Mouse (Mus musculus) midbrain, embryonic 15.5 days (tissue): ENCODE measurements around the gene Ppp2r3a. TPM values are rescaled to one million over a fixed set of nuclear protein-coding genes. Genes with fewer than 3 reads are reported as not detected.

Experiments used
- ATAC-seq: fragments of 200-750 bp; cut with Nextera tagmentation; replicated peaks from 2 replicates; pipeline ENCODE4 v1.8.0; 2017; ENCODE audit warnings: moderate TSS enrichment
- H3K27ac ChIP-seq: fragments of 300-500 bp; sonication (generic); 2 replicates; pipeline ENCODE4 v1.5.1; 2015; ENCODE audit warnings: mild to moderate bottlenecking, inconsistent platforms
- H3K27me3 ChIP-seq: fragments of 300-500 bp; sonication (generic); replicated peaks from 2 replicates; pipeline ENCODE4 v1.6.1; 2015; ENCODE audit warnings: inconsistent platforms
- H3K36me3 ChIP-seq: fragments of 300-500 bp; sonication (generic); replicated peaks from 2 replicates; pipeline ENCODE4 v1.6.1; 2015; ENCODE audit warnings: inconsistent platforms
- H3K4me1 ChIP-seq: fragments of 300-500 bp; sonication (generic); 2 replicates; pipeline ENCODE4 v1.6.1; 2015; ENCODE audit warnings: inconsistent platforms
- H3K4me2 ChIP-seq: fragments of 300-500 bp; sonication (generic); 2 replicates; pipeline ENCODE4 v1.6.1; 2015; ENCODE audit warnings: inconsistent platforms, mild to moderate bottlenecking, moderate library complexity
- H3K4me3 ChIP-seq: fragments of 300-500 bp; sonication (generic); 2 replicates; pipeline ENCODE4 v1.5.1; 2015; ENCODE audit warnings: mild to moderate bottlenecking, inconsistent platforms
- H3K9ac ChIP-seq: fragments of 300-500 bp; sonication (generic); 2 replicates; pipeline ENCODE4 v1.6.1; 2015; ENCODE audit warnings: mild to moderate bottlenecking, inconsistent platforms
- H3K9me3 ChIP-seq: fragments of 300-500 bp; sonication (generic); 2 replicates; pipeline ENCODE4 v1.6.1; 2016; ENCODE audit warnings: inconsistent platforms
- WGBS: fragments of 180-500 bp; shearing (Covaris S2); methylation state at CpG from one replicate; pipeline ENCODE4 v1.1.7; 2015; ENCODE audit warnings: mixed read lengths; 5-methylcytosine and 5-hydroxymethylcytosine counted together
- polyA plus RNA-seq: library from polyadenylated mRNA; unstranded; fragments of >200 nt; fragmentation: Nextera tagmentation; extraction: Ambion mirVana; gene quantifications from 2 replicates; pipeline ENCODE4 v1.2.1, GENCODE M21; 2015

Gene Ppp2r3a
- polyA plus RNA-seq, 1 experiment from 2014 or later: 26.0 TPM

DNA sequence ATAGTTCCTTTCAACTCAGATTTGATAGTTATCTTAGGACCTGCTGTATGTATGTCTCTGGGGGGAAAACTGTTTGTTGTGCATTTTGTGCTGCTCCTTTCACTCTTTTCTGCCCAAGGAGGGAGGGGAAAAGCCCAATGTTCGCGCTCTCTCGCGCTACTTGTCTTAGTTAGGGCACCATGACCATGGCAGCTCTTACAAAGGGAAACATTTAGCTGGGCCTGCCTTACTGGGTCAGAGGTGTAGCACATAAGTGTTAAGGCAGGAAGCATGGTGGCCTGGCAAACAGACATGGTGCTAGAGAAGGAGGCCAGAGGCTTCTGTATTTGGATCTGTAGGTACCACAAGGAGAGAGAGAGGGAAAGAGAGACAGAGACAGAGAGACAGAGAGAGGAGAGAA, 173.0 kb downstream of the Ppp2r3a start:
- Histone ChIP-seq H3K4me1 (peaks cover 35% of the 10 kb centered on the region), H3K9me3 (no peaks in the 10 kb centered on the region), H3K4me2 (peak overlapping the region; percentile 91), H3K27me3 (no peaks in the 10 kb centered on the region), H3K36me3 (no peaks in the 10 kb centered on the region), H3K9ac (peak overlapping the region; percentile 29; the same call in 1 of the 2 replicates), H3K4me3 (peak overlapping the region; percentile 27), H3K27ac (no peak overlapping the region)
- ATAC-seq: no peak
- WGBS: 78% methylated on average over 4 of the region's 4 CpGs

DNA sequence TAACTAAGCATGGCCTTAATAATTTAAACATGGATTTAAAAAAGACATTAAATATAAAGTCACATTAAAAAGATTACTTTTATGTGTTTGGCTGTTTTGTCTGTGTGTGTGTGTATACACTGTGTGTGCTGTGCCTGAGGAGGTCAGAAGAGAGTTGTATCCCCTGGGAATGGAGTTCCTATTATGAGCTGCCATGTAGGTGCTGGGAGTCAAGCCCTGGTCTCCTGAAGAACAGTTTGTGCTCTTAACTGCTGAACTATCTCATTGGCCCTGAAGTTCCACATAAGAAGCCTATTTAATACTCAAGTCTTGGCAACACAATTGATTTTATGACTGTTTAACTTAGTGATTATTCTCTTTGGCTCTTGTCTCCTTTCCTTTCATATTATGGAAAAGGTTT, 174.1 kb downstream of the Ppp2r3a start:
- H3K4me3 ChIP-seq: peak overlapping the region; percentile 58
- peak overlapping the region; percentile 91 for H3K4me2 ChIP-seq
- H3K4me1 ChIP-seq: peaks cover 41% of the 10 kb centered on the region
- no peaks in the 10 kb centered on the region for H3K36me3 ChIP-seq
- no peak for ATAC-seq
- no peak overlapping the region for H3K27ac ChIP-seq
- H3K9me3 ChIP-seq: no peaks in the 10 kb centered on the region
- no peaks in the 10 kb centered on the region for H3K27me3 ChIP-seq
- peak overlapping the region; percentile 99 for H3K9ac ChIP-seq

DNA sequence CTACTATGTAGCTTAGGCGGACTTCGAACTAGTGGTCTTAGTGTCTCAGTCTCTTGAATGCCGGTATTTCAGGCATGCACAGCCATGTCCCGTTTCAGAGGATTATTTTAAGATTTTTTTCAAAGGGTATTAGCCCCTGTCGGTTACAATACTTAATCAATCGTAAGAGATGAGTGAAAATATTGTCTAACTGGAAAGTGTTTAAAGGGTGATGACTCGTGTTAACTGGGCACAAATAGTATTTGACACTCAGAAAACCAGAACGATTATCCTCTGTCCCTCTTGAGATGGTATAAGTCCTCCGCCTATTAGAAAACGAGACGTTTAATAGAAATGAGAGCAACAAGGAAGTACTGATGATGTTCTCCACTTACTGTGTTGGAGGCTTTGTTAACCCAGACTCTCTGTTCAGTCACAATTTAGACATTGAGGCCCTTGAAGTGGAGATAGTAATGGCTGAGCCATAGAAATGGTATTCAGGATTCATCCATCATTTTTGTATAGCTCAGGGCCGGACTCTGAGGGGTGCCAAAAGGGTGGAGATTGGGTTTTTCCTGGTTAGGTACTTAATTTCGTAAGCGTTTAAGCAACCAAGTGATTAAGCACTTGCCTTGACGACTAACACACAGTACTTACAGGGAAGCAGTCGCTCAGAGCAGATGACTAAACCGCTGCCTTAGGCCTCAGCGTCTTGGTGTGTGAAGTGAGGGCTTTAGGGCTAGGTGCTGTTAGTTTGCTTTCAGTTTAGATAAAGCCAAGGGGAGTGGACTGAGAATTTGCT, 175.3 kb downstream of the Ppp2r3a start:
- H3K36me3 ChIP-seq: no peaks in the 10 kb centered on the region
- H3K4me2 ChIP-seq: peak overlapping the region; percentile 91
- peak overlapping the region; percentile 32 for H3K27ac ChIP-seq
- no peaks in the 10 kb centered on the region for H3K9me3 ChIP-seq
- H3K4me3 ChIP-seq: peak overlapping the region; percentile 58
- under 1% methylated on average over 18 of the region's 18 CpGs for WGBS
- no peaks in the 10 kb centered on the region for H3K27me3 ChIP-seq
- H3K4me1 ChIP-seq: peaks cover 41% of the 10 kb centered on the region
- ATAC-seq: no peak
- peak overlapping the region; percentile 99 for H3K9ac ChIP-seq

GRCm38 (mm10) chr9:101075694-101076093, 175.9 kb downstream of the Ppp2r3a start:
- no peaks in the 10 kb centered on the region for H3K27me3 ChIP-seq
- H3K9me3 ChIP-seq: no peaks in the 10 kb centered on the region
- peak overlapping the region; percentile 99 for H3K9ac ChIP-seq
- under 1% methylated on average over 8 of the region's 8 CpGs for WGBS
- no peak for ATAC-seq
- H3K4me2 ChIP-seq: peak overlapping the region; percentile 91
- H3K4me3 ChIP-seq: peak overlapping the region; percentile 58
- H3K27ac ChIP-seq: peak overlapping the region; percentile 32
- H3K36me3 ChIP-seq: no peaks in the 10 kb centered on the region
- peaks cover 41% of the 10 kb centered on the region for H3K4me1 ChIP-seq

DNA sequence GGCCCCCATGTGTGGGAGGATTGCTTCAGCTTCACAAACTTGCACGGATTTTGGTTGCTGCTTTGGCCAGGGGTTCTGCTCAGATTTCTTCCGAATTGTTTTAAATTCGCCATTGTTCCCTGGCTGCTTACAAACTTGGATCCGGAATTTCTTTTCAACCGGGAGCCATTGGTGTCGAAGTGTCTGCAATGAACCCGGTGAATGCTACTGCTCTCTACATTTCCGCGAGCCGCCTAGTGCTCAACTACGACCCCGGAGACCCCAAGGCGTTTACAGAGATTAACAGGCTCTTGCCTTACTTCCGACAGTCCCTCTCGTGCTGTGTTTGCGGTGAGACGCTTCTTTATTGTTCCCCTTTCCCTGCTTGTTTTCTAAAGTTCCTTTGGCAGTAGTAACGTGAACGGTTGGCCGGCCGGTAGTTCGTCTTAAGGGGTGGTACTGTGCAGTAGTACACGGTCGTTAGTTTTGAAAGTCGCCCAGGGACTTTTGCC, 176.5 kb downstream of the Ppp2r3a start:
- WGBS: under 1% methylated on average over 25 of the region's 25 CpGs
- ATAC-seq: no peak
- Histone ChIP-seq H3K4me1 (peaks cover 39% of the 10 kb centered on the region), H3K4me2 (peak overlapping the region; percentile 91), H3K36me3 (no peaks in the 10 kb centered on the region), H3K27me3 (no peaks in the 10 kb centered on the region), H3K9me3 (no peaks in the 10 kb centered on the region), H3K4me3 (peak overlapping the region; percentile 58), H3K27ac (peak overlapping the region; percentile 100), H3K9ac (peak overlapping the region; percentile 99)

GRCm38 (mm10) chr9:101074332-101075021, 177.1 kb downstream of the Ppp2r3a start:
- Histone ChIP-seq H3K4me3 (peak overlapping the region; percentile 58), H3K36me3 (no peaks in the 10 kb centered on the region), H3K9ac (peak overlapping the region; percentile 99), H3K27me3 (no peaks in the 10 kb centered on the region), H3K4me1 (peaks cover 32% of the 10 kb centered on the region), H3K4me2 (peak overlapping the region; percentile 91), H3K9me3 (no peaks in the 10 kb centered on the region), H3K27ac (peak overlapping the region; percentile 100)
- 0% methylated on average over 77 of the region's 100 CpGs for WGBS
- peak; percentile 82 for ATAC-seq

GRCm38 (mm10) chr9:101073987-101074331, 177.6 kb downstream of the Ppp2r3a start, which contains the start of gene Msl2:
TSS of gene Msl2 (plus strand) at chr9:101074101.
- peak within 1 kb of the TSS; percentile 58 for H3K4me3 ChIP-seq
- peak within 1 kb of the TSS; percentile 91 for H3K4me2 ChIP-seq
- H3K27me3 ChIP-seq: no peaks in the 10 kb centered on the region
- peak; percentile 79 for ATAC-seq
- no peaks in the 10 kb centered on the region for H3K36me3 ChIP-seq
- peaks cover 27% of the 10 kb centered on the region for H3K4me1 ChIP-seq
- peak within 1 kb of the TSS; percentile 100 for H3K27ac ChIP-seq
- no peaks in the 10 kb centered on the region for H3K9me3 ChIP-seq
- 1% methylated on average over 31 of the region's 43 CpGs for WGBS
- peak within 1 kb of the TSS; percentile 99 for H3K9ac ChIP-seq

- H3K27ac ChIP-seq: peak overlapping the region; percentile 100
- peak overlapping the region; percentile 63 for H3K4me2 ChIP-seq
- H3K27me3 ChIP-seq: no peaks in the 10 kb centered on the region
- peak overlapping the region; percentile 58 for H3K4me3 ChIP-seq
- 2% methylated on average over 61 of the region's 65 CpGs for WGBS
- no peaks in the 10 kb centered on the region for H3K9me3 ChIP-seq
- peaks cover 21% of the 10 kb centered on the region for H3K4me1 ChIP-seq
- H3K36me3 ChIP-seq: no peaks in the 10 kb centered on the region
- H3K9ac ChIP-seq: peak overlapping the region; percentile 83
- ATAC-seq: peak; percentile 94
Observed at GRCm38 (mm10) chr9:101073041-101073986, 178.3 kb downstream of the Ppp2r3a start.

DNA sequence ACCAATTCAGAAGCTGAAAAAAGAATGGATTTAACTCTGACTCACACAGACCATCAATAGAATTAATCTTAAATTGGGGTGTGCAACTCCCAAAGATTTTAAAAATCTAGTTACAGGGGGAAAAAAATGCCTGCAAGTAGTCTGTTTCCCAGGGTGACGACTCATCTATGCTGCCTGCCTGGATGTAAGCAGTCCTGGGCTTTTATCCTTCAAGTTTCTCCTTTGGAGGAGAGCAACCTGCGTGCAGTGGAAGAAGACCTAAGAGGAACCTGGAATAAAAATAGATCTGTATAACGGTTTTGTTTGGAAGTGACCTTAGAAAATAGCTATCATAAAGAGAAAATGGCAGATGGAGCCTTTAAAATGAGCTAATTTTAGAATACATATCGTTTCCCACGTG, 179.1 kb downstream of the Ppp2r3a start:
- no peak overlapping the region for H3K27ac ChIP-seq
- ATAC-seq: no peak
- no peak overlapping the region for H3K9ac ChIP-seq
- peaks cover 14% of the 10 kb centered on the region for H3K4me1 ChIP-seq
- no peaks in the 10 kb centered on the region for H3K27me3 ChIP-seq
- WGBS: 38% methylated on average over 5 of the region's 5 CpGs
- no peaks in the 10 kb centered on the region for H3K9me3 ChIP-seq
- no peaks in the 10 kb centered on the region for H3K36me3 ChIP-seq
- peak overlapping the region; percentile 63; the same call in 1 of the 2 replicates for H3K4me2 ChIP-seq
- H3K4me3 ChIP-seq: no peak overlapping the region

GRCm38 (mm10) chr9:101069781-101070180, 181.8 kb downstream of the Ppp2r3a start:
- Histone ChIP-seq H3K36me3 (no peaks in the 10 kb centered on the region), H3K9ac (no peak overlapping the region), H3K27ac (no peak overlapping the region), H3K27me3 (no peaks in the 10 kb centered on the region), H3K9me3 (no peaks in the 10 kb centered on the region), H3K4me3 (no peak overlapping the region), H3K4me2 (no peak overlapping the region), H3K4me1 (peaks cover 7% of the 10 kb centered on the region)
- 96% methylated on average over 3 of the region's 3 CpGs for WGBS
- ATAC-seq: no peak

DNA sequence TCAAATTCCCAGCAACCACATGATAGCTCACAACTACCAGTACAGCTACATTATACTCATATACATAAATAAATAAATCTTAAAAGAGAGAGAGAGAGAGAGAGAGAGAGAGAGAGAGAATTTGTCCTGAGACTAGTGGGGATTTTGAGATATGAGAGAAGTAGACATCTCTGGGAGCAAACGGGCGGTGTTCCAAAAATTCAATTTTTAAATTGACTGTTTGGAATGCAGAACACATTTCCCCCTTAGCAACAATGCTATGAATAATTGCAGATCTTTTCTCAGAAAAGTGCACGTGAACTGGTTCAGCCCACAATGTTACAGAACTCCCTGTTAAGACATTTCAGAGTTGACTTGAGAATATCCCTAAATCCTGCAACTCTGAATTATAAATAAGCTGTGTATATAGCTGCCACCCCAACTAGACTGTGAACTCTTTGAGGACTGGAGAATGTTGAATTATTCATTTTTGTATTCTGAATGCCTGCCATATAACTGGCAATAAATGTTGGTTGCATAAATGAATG, 186.5 kb downstream of the Ppp2r3a start:
- Histone ChIP-seq H3K36me3 (no peaks in the 10 kb centered on the region), H3K4me3 (no peak overlapping the region), H3K4me2 (no peak overlapping the region), H3K27me3 (no peaks in the 10 kb centered on the region), H3K4me1 (no peaks in the 10 kb centered on the region), H3K27ac (no peak overlapping the region), H3K9me3 (no peaks in the 10 kb centered on the region), H3K9ac (no peak overlapping the region)
- WGBS: 71% methylated on average over 3 of the region's 3 CpGs
- ATAC-seq: 0 out of 2 replicates have a peak, but pooled peaks have one; percentile 50
